Mouse (Mus musculus) C2C12 (cell line): ENCODE results near the gene Slc32a1. TPM values are rescaled to one million over a fixed set of nuclear protein-coding genes. Genes with fewer than 3 reads are reported as not detected.

Experiments
- H3K27me3 ChIP-seq: one replicate; pipeline ENCODE4 v1.6.1; 2011; ENCODE audit not compliant: control insufficient read depth, insufficient read depth, insufficient read length
- H3K36me3 ChIP-seq: one replicate; pipeline ENCODE4 v1.6.1; 2011; ENCODE audit not compliant: control insufficient read depth, insufficient read depth
- H3K4me3 ChIP-seq: one replicate; pipeline ENCODE4 v1.5.1; 2011; ENCODE audit warnings: mild to moderate bottlenecking, control low read depth; ENCODE audit not compliant: poor library complexity, insufficient read depth, severe bottlenecking
- H3K79me2 ChIP-seq: one replicate; pipeline ENCODE4 v1.6.1; 2011; ENCODE audit not compliant: control insufficient read depth, insufficient read depth
- H3K79me3 ChIP-seq: one replicate; pipeline ENCODE4 v1.6.1; 2011; ENCODE audit warnings: low read depth, control low read depth
- H3ac ChIP-seq: one replicate; pipeline ENCODE3; 2011; ENCODE audit warnings: low read depth; ENCODE audit not compliant: control insufficient read depth, insufficient read length
- CEBPB ChIP-seq: IDR thresholded peaks from one replicate; pipeline ENCODE4 v1.6.1; 2011; ENCODE audit warnings: low read depth, mild to moderate bottlenecking, control low read depth, moderate library complexity
- CTCF ChIP-seq: IDR thresholded peaks from one replicate; pipeline ENCODE4 v1.5.1; 2011; ENCODE audit not compliant: control insufficient read depth, insufficient read depth, insufficient read length
- FOSL1 ChIP-seq: IDR thresholded peaks from one replicate; pipeline ENCODE4 v1.8.0; 2011; ENCODE audit warnings: mild to moderate bottlenecking, low read length; ENCODE audit not compliant: poor library complexity, insufficient read depth, severe bottlenecking
- MAX ChIP-seq: IDR thresholded peaks from one replicate; pipeline ENCODE4 v1.6.1; 2011; ENCODE audit warnings: mild to moderate bottlenecking, control low read depth
- MYOD1 ChIP-seq: IDR thresholded peaks from one replicate; pipeline ENCODE4 v1.6.1; 2011; ENCODE audit warnings: low read depth; ENCODE audit not compliant: control insufficient read depth, insufficient read length
- MYOG ChIP-seq: IDR thresholded peaks from one replicate; pipeline ENCODE4 v1.6.1; 2011; ENCODE audit not compliant: control insufficient read depth, insufficient read length; ENCODE audit errors: extremely low read depth
- USF1 ChIP-seq: IDR thresholded peaks from one replicate; pipeline ENCODE4 v1.6.1; 2011; ENCODE audit warnings: low read depth, mild to moderate bottlenecking, control low read depth, moderate library complexity
- long read RNA-seq, 2 experiments: library from polyadenylated mRNA; unstranded; transcript quantifications; one replicate each; pipeline ENCODE4 v2.0.0; 2019 to 2020
- polyA plus RNA-seq: library from polyadenylated mRNA; unstranded; fragments of >200 nt; fragmentation: generic; extraction: Trizol; gene quantifications from one replicate; pipeline ENCODE4 v1.2.1, GENCODE M21; 2012; ENCODE audit warnings: missing spikeins

The Slc32a1 gene
- polyA plus RNA-seq = 0.01 TPM
- long read RNA-seq, experiment 1 = 0 reads
- long read RNA-seq, experiment 2 = 0 reads

DNA sequence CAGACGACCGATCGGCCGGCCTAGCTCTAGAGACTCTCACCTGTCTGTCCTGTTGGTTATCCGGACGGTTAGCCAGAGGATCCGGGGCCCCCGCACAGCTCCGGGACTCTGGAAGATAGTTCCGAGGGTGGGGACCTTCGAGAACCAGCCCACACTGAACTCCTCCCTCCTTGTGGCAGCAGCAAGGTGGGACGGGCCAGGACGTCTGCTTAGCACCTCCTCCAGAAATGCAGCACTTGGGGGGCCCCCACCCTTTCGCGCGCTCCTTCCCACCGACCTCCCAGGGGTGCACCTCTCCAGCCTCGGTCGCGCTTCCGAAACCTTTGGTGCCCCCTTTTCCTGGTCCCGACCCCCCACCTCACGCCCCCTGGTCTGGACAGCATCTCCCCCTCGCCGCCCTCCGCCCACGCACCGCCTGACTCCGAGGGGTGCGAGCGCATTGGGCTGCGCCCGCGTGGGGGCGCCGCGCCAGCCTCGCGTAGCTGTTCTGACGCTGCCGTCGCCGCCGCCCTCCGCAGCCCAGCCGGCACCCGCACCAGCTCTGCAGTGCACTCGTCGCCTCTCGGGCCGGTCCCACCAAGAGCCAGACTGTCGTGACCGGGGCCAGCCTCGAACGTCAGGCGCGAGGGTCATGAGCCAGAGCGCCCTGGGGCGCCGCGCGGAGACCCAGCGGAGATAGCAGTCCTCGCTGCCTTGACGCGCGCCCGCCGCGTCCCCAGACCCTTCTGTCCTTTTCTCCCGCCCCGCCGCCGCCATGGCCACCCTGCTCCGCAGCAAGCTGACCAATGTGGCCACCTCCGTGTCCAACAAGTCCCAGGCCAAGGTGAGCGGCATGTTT is at the start of gene Slc32a1:
TSS of gene Slc32a1 (plus strand) at position 280 of the 838 bp plus-strand sequence.
- H3K4me3 ChIP-seq = no peak within 1 kb of the TSS
- H3K79me2 ChIP-seq = no peaks in the 10 kb centered on the region
- TF ChIP-seq MYOG = no peak
- no peak for TF ChIP-seq FOSL1
- TF ChIP-seq CTCF = no peak
- TF ChIP-seq CEBPB = no peak
- TF ChIP-seq USF1 = no peak
- no peak for TF ChIP-seq MYOD1
- no peak for TF ChIP-seq MAX
- H3K36me3 ChIP-seq = no peaks in the 10 kb centered on the region
- H3K27me3 ChIP-seq = peaks cover 90% of the 10 kb centered on the region
- H3ac ChIP-seq = no peak within 1 kb of the TSS
- H3K79me3 ChIP-seq = no peaks in the 10 kb centered on the region

DNA sequence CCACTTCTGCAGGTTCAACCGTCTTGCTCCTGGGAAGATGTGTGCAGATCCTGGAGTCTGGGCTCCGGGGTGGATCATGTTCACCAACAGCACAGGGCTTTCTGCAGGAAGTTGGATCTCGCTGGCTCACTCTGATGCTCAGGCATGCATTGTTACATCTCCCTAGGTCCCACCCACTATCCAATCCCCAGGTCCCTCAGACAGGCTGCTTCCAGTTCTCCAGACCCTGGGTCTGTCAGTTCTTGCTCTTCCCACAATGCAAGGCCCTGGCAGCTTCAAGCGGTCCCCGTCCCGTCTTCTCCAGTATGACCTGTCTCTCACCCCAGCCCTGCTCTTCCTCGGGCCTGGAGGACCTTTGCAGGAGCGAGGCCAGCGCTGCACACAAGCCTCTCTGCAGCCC is 49.8 kb upstream of the Slc32a1 start:
- no peak for TF ChIP-seq MYOD1
- TF ChIP-seq CEBPB = no peak
- no peak for TF ChIP-seq USF1
- TF ChIP-seq MYOG = no peak
- no peak for TF ChIP-seq FOSL1
- H3ac ChIP-seq = no peak overlapping the region
- H3K36me3 ChIP-seq = no peaks in the 10 kb centered on the region
- no peak overlapping the region for H3K4me3 ChIP-seq
- no peaks in the 10 kb centered on the region for H3K79me3 ChIP-seq
- peaks cover 40% of the 10 kb centered on the region for H3K27me3 ChIP-seq
- H3K79me2 ChIP-seq = no peaks in the 10 kb centered on the region

GRCm38 (mm10) chr2:158561371-158562144 is 49.0 kb upstream of the Slc32a1 start:
- Histone ChIP-seq H3K36me3 (no peaks in the 10 kb centered on the region), H3ac (no peak overlapping the region), H3K27me3 (peaks cover 40% of the 10 kb centered on the region), H3K79me3 (no peaks in the 10 kb centered on the region), H3K4me3 (no peak overlapping the region), H3K79me2 (no peaks in the 10 kb centered on the region)
- TF ChIP-seq MYOD1 (no peak), USF1 (no peak), FOSL1 (no peak), MAX (no peak), CTCF (no peak), MYOG (no peak), CEBPB (no peak)

DNA sequence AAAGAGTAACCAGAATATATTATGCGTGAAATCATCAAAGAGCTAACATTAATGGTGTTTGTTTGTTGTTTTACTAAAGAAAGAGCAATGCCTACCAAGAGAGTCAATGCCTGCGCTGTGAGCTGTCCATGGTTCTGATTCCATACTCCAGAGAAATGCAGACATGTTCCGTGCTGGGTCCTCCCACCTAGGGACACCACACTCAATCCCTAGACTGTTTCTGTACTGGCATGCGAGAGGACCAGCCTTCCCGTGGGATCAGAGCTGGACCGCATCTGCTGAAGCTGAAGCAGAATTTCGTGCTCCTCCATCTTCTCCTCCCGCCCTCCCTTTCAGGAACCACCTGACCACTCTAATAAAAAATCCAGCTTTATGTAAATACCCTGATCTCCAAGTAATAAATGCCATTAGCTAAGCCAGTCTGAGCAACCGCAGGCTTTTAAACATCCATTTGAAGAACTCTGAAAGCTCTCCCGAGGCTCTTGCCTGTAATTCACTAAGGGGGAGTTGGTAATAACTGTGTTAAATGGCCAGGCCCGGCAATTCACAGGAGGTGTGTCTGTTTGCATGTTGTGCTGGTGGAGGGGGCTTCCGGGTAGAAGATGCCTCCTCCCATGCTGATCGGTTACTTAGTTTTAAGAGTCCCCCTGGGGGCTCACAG is 40.0 kb upstream of the Slc32a1 start:
- Histone ChIP-seq H3K27me3 (peaks cover 8% of the 10 kb centered on the region), H3K79me2 (no peaks in the 10 kb centered on the region), H3K4me3 (no peak overlapping the region), H3K79me3 (no peaks in the 10 kb centered on the region), H3ac (no peak overlapping the region), H3K36me3 (no peaks in the 10 kb centered on the region)
- TF ChIP-seq MAX (peak; percentile 51), CEBPB (no peak), MYOG (no peak)

DNA sequence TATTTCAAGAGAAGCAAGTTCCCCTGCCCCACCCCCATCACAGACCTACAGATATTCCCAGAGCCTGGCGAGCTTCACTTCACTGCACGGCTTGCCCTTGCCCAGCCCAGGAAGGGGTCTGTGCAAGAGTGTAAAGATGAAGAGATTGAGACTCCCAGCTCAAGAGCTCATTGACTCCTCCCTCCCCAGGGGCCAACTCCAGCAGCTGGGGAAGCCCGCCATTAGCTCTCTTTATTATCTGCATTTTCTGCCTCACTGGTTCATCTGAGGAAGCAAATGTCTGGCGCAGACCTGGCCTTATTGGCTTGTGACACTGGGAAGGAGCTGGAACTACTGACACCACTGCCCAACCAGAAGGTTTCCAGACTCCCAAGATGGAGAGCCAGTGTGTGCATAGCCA is 30.6 kb upstream of the Slc32a1 start:
- TF ChIP-seq USF1 (no peak), CTCF (no peak), MYOD1 (no peak), MAX (no peak), FOSL1 (no peak), CEBPB (no peak), MYOG (no peak)
- Histone ChIP-seq H3K79me3 (no peaks in the 10 kb centered on the region), H3K27me3 (peaks cover 3% of the 10 kb centered on the region), H3K79me2 (no peaks in the 10 kb centered on the region), H3ac (no peak overlapping the region), H3K4me3 (no peak overlapping the region), H3K36me3 (no peaks in the 10 kb centered on the region)
